In the genomic region with DNA sequence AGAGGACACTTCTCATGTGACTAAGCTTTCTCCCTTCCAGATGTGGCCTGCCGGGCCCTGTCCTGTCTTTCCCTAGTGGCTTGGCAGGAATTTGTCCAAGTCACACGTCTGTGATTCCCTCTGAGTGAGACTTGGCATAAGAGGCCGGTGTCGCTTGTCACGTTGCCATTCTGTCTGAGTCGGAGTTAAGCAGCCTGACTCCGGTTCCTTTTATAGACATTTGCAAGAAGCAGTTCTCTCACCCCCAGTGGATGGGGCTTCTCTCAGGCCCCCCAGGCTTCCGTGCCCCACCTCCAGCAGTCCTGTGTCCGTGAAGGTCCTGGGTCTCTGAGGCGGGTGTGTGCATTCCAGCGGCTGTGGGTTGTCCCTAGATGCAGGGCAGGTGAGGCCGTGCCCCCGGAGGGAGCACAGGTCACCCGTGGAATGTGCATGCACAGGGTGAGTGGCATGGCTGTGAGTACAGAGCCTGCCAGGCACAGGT, we compare ENCODE assay signal across 8 mouse cellular contexts. TPM values are rescaled to one million over a fixed set of nuclear protein-coding genes. Genes with fewer than 3 reads are reported as not detected.
A peak's percentile ranks its signal among the peaks of the same experiment; 100 is the strongest.
DNase-seq lines count a peak whose midpoint lies in the region; ATAC-seq and TF ChIP-seq lines count a peak whose summit lies in the region.

No protein-coding gene starts in this region.

- peak overlapping the region in 1 of 2 experiments; percentile 3; a peak in 1 of 4 replicates for H3K4me3 ChIP-seq in ES-E14 (ENCODE audit: insufficient read depth in 1 of 2, low read depth in 1 of 2, low read length in 2 of 2, poor library complexity in 1 of 2, severe bottlenecking in 1 of 2)
- H3K4me3 ChIP-seq in hindbrain, embryonic 16.5 days (ENCODE audit: low read length): 0 out of 2 replicates have a peak overlapping the region, but pooled peaks have one; percentile 7
- H3K4me3 ChIP-seq in liver, embryonic 13.5 days (replicated peaks): no peak overlapping the region
- peak overlapping the region; percentile 16; the same call in 1 of the 2 replicates for H3K4me3 ChIP-seq in olfactory bulb, adult 2 months (ENCODE audit: insufficient read depth, low read depth, low read length)

- H3K27me3 ChIP-seq in hindbrain, embryonic 16.5 days (replicated peaks; ENCODE audit: control insufficient read depth, insufficient read depth, low read length): no peaks in the 10 kb centered on the region
- no peaks in the 10 kb centered on the region for H3K27me3 ChIP-seq in liver, embryonic 13.5 days

- TF ChIP-seq CTCF in olfactory bulb, adult 2 months (IDR thresholded peaks at IDR 0.05; ENCODE audit: insufficient read depth, low read depth, low read length): no peak

- H3K27ac ChIP-seq in ES-E14 (ENCODE audit: insufficient read depth, low read depth, low read length, poor library complexity, severe bottlenecking): no peak overlapping the region
- H3K27ac ChIP-seq in hindbrain, embryonic 16.5 days (ENCODE audit: low read depth, low read length): no peak overlapping the region
- H3K27ac ChIP-seq in liver, embryonic 13.5 days: no peak overlapping the region
- H3K27ac ChIP-seq in olfactory bulb, adult 2 months (ENCODE audit: insufficient read depth, low read depth, low read length): no peak overlapping the region

- peaks cover 33% of the 10 kb centered on the region for H3K36me3 ChIP-seq in ES-E14 (ENCODE audit: control insufficient read depth, insufficient read depth, low read length, poor library complexity, severe bottlenecking)
- no peaks in the 10 kb centered on the region; the same call in 1 of the 2 replicates for H3K36me3 ChIP-seq in hindbrain, embryonic 16.5 days (ENCODE audit: control insufficient read depth, insufficient read depth, low read length)
- H3K36me3 ChIP-seq in liver, embryonic 13.5 days: no peaks in the 10 kb centered on the region

- DNase-seq in ES-E14 (ENCODE audit: low read depth, low spot score): no peak
- peak; percentile 78 for DNase-seq in brain, adult 2 months (ENCODE audit: low read depth, low spot score)
- DNase-seq in gastrocnemius, postnatal 10 days: peak; percentile 63
- DNase-seq in liver, embryonic 13.5 days: no peak
- no peak for DNase-seq in thymus, postnatal 14 days
- DNase-seq in spleen, postnatal 10 days (ENCODE audit: low spot score in 2 of 2): no peak

- peaks cover 0 to 41% of the 10 kb centered on the region in 2 experiments; a peak in 2 of 4 replicates for H3K4me1 ChIP-seq in ES-E14 (ENCODE audit: control insufficient read depth in 2 of 2, insufficient read depth in 2 of 2, low read length in 2 of 2, poor library complexity in 1 of 2)
- peaks cover 42% of the 10 kb centered on the region for H3K4me1 ChIP-seq in hindbrain, embryonic 16.5 days (ENCODE audit: control insufficient read depth, insufficient read depth, low read depth, low read length)
- H3K4me1 ChIP-seq in liver, embryonic 13.5 days (replicated peaks): peaks cover 49% of the 10 kb centered on the region
- peaks cover 60% of the 10 kb centered on the region for H3K4me1 ChIP-seq in olfactory bulb, adult 2 months (ENCODE audit: control insufficient read depth, insufficient read depth, low read length)

- peak overlapping the region; percentile 37; the same call in 1 of the 2 replicates for H3K9ac ChIP-seq in ES-E14 (ENCODE audit: insufficient read depth, low read depth, low read length, poor library complexity, severe bottlenecking)
- H3K9ac ChIP-seq in hindbrain, embryonic 16.5 days (ENCODE audit: low read depth, low read length): peak overlapping the region; percentile 9; the same call in 1 of the 2 replicates
- 0 out of 2 replicates have a peak overlapping the region, but pooled peaks have one; percentile 6 for H3K9ac ChIP-seq in liver, embryonic 13.5 days

- no peaks in the 10 kb centered on the region for H3K9me3 ChIP-seq in ES-E14 (ENCODE audit: control insufficient read depth, insufficient read depth, low read depth, low read length)
- H3K9me3 ChIP-seq in hindbrain, embryonic 16.5 days (ENCODE audit: control insufficient read depth, low read length): no peaks in the 10 kb centered on the region
- H3K9me3 ChIP-seq in liver, embryonic 13.5 days (replicated peaks): no peaks in the 10 kb centered on the region

- ATAC-seq in hindbrain, embryonic 16.5 days: no peak
- ATAC-seq in liver, embryonic 13.5 days (ENCODE audit: low read depth): no peak

- in situ Hi-C loops in ES-E14 (cut with MboI; ENCODE audit: low sequenced_read_pairs in 2 of 2, unreplicated experiment in 2 of 2): no loop called here

- 26% methylated on average over 14 of the region's 14 CpGs for WGBS in hindbrain, embryonic 16.5 days
- WGBS in liver, embryonic 13.5 days (ENCODE audit: insufficient replicate concordance): 69% methylated on average over 14 of the region's 14 CpGs
- 28% methylated on average over 14 of the region's 14 CpGs for WGBS in olfactory bulb, adult 2 months

- peak overlapping the region; percentile 81 for H3K4me2 ChIP-seq in hindbrain, embryonic 16.5 days (ENCODE audit: low read length)
- peak overlapping the region; percentile 98; the same call in 1 of the 2 replicates for H3K4me2 ChIP-seq in liver, embryonic 13.5 days

- TF ChIP-seq POLR2A in olfactory bulb, adult 2 months (IDR thresholded peaks at IDR 0.05; ENCODE audit: insufficient read depth, low read depth, low read length): no peak

TF ChIP-seq in ES-E14, 5 proteins besides CTCF, POLR2A, EP300 and RAD21:
- TF ChIP-seq MAFK (IDR thresholded peaks at IDR 0.05; ENCODE audit: insufficient read depth, low read depth, low read length) (no peak), ZNF384 (IDR thresholded peaks at IDR 0.05; ENCODE audit: low read depth, low read length) (no peak), HCFC1 (IDR thresholded peaks at IDR 0.05; ENCODE audit: borderline replicate concordance, insufficient read depth, low read length) (no peak), ZC3H11A (IDR thresholded peaks at IDR 0.05; ENCODE audit: borderline replicate concordance, low read depth, low read length) (no peak), CHD2 (IDR thresholded peaks at IDR 0.05; ENCODE audit: low read depth, low read length) (no peak)

RNA-seq across cellular contexts. Expression of a gene that starts 13.9 kb away (rescaled TPM):
- 21.9 and 26.4 TPM in 2 replicates for total RNA-seq in ES-E14 (2012; rRNA removed)
- total RNA-seq in gastrocnemius, postnatal 10 days (2021): 10 to 100 TPM; 44.2 to 48.4 TPM
- 80.7 and 90.7 TPM in 2 replicates for polyA plus RNA-seq in hindbrain, embryonic 16.5 days (2015; fragmentation: Nextera tagmentation; extraction: Ambion mirVana)
- 25.1 and 25.4 TPM in 2 replicates for polyA plus RNA-seq in liver, embryonic 13.5 days (2015; fragmentation: Nextera tagmentation; extraction: Ambion mirVana)
- not detected in 2 replicates for polyA plus RNA-seq in olfactory bulb, adult 2 months (2012; ENCODE audit: insufficient read depth, insufficient read length, low replicate concordance, missing spikeins)

RNA-seq across cellular contexts. Expression of a gene that starts 34.8 kb away (rescaled TPM):
- total RNA-seq in ES-E14 (2012; rRNA removed): 18.3 and 22.1 TPM in 2 replicates
- total RNA-seq in gastrocnemius, postnatal 10 days (2021): 10 to 100 TPM; 17.8 to 21.3 TPM
- polyA plus RNA-seq in hindbrain, embryonic 16.5 days (2015; fragmentation: Nextera tagmentation; extraction: Ambion mirVana): 41.8 and 45.8 TPM in 2 replicates
- polyA plus RNA-seq in liver, embryonic 13.5 days (2015; fragmentation: Nextera tagmentation; extraction: Ambion mirVana): 2.8 and 3.2 TPM in 2 replicates
- 771 TPM in 1 of 2 replicates, not detected in the other for polyA plus RNA-seq in olfactory bulb, adult 2 months (2012; ENCODE audit: insufficient read depth, insufficient read length, low replicate concordance, missing spikeins)

Comparison
In these comparisons a context has a peak if more than half of its experiments do, and no peak if none do; other contexts are left out.
1. DNase-seq: peak in brain, adult 2 months (single experiment) and gastrocnemius, postnatal 10 days (single experiment); none in ES-E14 (single experiment), liver, embryonic 13.5 days (single experiment), thymus, postnatal 14 days (single experiment) and spleen, postnatal 10 days (0 of 2).
2. Peak in every context shown above with its lines, with median percentiles within 50 percentile points of each other: H3K9ac ChIP-seq.